Mouse (Mus musculus) neural tube, embryonic 13.5 days (tissue): ENCODE measurements at regions not wholly inside any gene's neighbourhood (a gene's known extent, or its start where the extent isn't known, plus 50 kb on each side); places are given as distances from the start of the nearest gene placed in this dataset.
A peak's percentile ranks its signal among the peaks of the same experiment; 100 is the strongest.

ENCODE experiments used
- ATAC-seq: fragments of 200-750 bp; cut with Nextera tagmentation; 2 replicates; pipeline ENCODE4 v1.8.0; 2017; ENCODE audit warnings: low read depth, mild to moderate bottlenecking, moderate TSS enrichment, moderate library complexity
- H3K27ac ChIP-seq: fragments of 300-500 bp; sonication (generic); replicated peaks from 2 replicates; pipeline ENCODE4 v1.5.1; 2015; ENCODE audit warnings: moderate library complexity, mild to moderate bottlenecking, inconsistent platforms
- H3K27me3 ChIP-seq: fragments of 300-500 bp; sonication (generic); 2 replicates; pipeline ENCODE4 v1.6.1; 2015; ENCODE audit warnings: mild to moderate bottlenecking, inconsistent platforms
- H3K36me3 ChIP-seq: fragments of 300-500 bp; sonication (generic); 2 replicates; pipeline ENCODE4 v1.6.1; 2015; ENCODE audit warnings: mild to moderate bottlenecking, inconsistent platforms
- H3K4me1 ChIP-seq: fragments of 300-500 bp; sonication (generic); replicated peaks from 2 replicates; pipeline ENCODE4 v1.6.1; 2015; ENCODE audit warnings: inconsistent platforms
- H3K4me2 ChIP-seq: fragments of 300-500 bp; sonication (generic); 2 replicates; pipeline ENCODE4 v1.6.1; 2015; ENCODE audit warnings: inconsistent platforms, mild to moderate bottlenecking, moderate library complexity
- H3K4me3 ChIP-seq: fragments of 300-500 bp; sonication (generic); 2 replicates; pipeline ENCODE4 v1.5.1; 2015; ENCODE audit warnings: mild to moderate bottlenecking, inconsistent platforms
- H3K9ac ChIP-seq: fragments of 300-500 bp; sonication (generic); 2 replicates; pipeline ENCODE4 v1.6.1; 2015; ENCODE audit warnings: moderate library complexity, mild to moderate bottlenecking, inconsistent platforms
- H3K9me3 ChIP-seq: fragments of 300-500 bp; sonication (generic); 2 replicates; pipeline ENCODE4 v1.6.1; 2016; ENCODE audit warnings: inconsistent platforms
- WGBS: fragments of 180-500 bp; shearing (Covaris S2); methylation state at CpG from one replicate; pipeline ENCODE4 v1.1.7; 2015; 5-methylcytosine and 5-hydroxymethylcytosine counted together

DNA sequence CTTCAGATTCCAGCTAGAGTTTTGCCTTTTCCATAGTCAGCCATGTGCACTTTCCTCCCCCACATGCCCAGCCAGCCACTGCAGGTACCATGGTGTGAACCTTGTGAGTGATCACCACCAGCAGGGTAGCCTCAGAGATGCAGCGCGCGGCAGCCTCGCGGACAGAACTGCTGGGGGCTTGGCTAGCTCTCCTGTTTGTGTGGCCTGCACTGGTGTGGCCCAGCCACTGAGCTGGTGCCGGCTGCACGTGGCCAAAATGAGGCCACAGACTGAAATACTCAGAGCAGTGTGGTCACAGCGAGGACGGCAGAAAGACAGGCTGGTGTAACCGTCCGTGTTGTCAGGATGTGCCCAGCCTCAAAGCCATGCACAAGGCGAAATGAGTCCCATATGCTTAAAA, 197.4 kb downstream of the Smoc2 start:
- no peaks in the 10 kb centered on the region for H3K9me3 ChIP-seq

DNA sequence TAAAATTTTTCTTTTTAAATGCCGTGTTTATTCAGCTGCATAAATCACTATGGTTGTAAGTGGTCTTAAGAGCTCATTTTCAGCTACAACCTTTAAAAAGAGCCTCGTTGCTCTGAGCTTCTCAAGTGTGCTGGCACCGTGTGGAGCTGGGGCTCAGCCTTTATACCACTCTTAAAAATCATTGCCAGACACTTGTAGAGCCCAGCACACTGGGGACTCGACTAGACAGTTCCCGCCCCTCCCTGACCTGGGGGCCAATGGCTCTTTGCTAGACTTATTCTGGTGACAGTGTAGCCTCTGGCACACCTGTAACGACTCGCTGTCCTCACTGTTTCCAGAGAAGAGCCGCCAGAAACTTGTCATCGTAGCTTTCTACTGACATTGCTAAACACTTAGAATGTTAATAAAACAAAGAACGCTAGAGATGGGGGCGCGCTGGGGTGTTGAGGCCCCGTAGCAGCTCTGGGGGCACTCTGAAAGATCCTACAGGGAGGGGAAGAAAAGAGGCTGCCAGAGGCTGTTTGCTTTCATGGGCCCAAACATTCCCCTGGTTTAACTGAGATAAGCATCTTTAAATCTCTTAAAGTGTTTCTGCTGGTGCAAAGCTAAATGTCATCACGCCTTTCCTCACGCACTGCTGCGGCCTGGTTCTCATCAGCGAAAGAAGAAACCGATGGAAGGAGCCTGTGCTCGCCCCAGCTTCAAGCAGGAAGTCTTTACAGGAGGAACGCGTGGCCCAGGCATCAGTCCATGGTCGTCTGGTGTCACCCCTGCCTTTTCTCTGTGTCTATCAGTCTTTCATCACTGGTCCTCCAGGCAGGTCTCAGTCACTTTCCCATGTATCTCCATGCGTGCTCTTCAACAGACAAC, 196.7 kb downstream of the Smoc2 start:
- no peaks in the 10 kb centered on the region for H3K9me3 ChIP-seq
- no peak overlapping the region for H3K9ac ChIP-seq
- 0 out of 2 replicates have a peak, but pooled peaks cover 5% of the 10 kb centered on the region for H3K4me1 ChIP-seq
- H3K27me3 ChIP-seq = no peaks in the 10 kb centered on the region
- WGBS = 64% methylated on average over 23 of the region's 23 CpGs
- no peaks in the 10 kb centered on the region for H3K36me3 ChIP-seq
- H3K4me2 ChIP-seq = no peak overlapping the region
- no peak for ATAC-seq
- H3K27ac ChIP-seq = no peak overlapping the region
- no peak overlapping the region for H3K4me3 ChIP-seq

More for the DNA sequence above, 197.4 kb downstream of the Smoc2 start:
- Histone ChIP-seq H3K27me3 (no peaks in the 10 kb centered on the region), H3K4me3 (no peak overlapping the region), H3K9ac (no peak overlapping the region), H3K36me3 (no peaks in the 10 kb centered on the region), H3K27ac (no peak overlapping the region), H3K4me1 (0 out of 2 replicates have a peak, but pooled peaks cover 5% of the 10 kb centered on the region), H3K4me2 (no peak overlapping the region)
- no peak for ATAC-seq
- WGBS = 85% methylated on average over 12 of the region's 12 CpGs

DNA sequence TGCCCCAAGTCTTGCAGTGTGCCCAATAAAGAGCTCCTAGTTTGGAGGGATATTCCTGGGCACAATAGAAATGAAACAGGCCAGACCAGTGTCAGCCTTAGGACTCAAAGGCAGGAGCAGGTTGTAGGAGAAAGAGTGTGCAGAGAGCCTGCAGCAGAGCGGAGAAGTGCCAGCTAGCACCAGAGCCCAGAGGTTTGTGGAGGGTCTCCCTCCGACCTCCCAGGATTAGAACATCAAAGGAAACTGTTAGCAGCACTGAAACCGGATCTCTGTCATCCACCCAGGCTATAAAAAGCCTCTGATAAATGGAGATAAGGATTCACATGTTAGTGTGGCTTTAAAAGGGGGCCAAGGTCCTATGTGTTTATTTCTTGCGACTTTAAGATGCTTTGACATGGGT, 196.0 kb downstream of the Smoc2 start:
- 0 out of 2 replicates have a peak, but pooled peaks cover 5% of the 10 kb centered on the region for H3K4me1 ChIP-seq
- no peak overlapping the region for H3K27ac ChIP-seq
- H3K4me3 ChIP-seq = no peak overlapping the region
- no peak overlapping the region for H3K4me2 ChIP-seq
- H3K9me3 ChIP-seq = no peaks in the 10 kb centered on the region
- H3K27me3 ChIP-seq = no peaks in the 10 kb centered on the region
- WGBS = 21% methylated on average over 4 of the region's 4 CpGs
- H3K36me3 ChIP-seq = no peaks in the 10 kb centered on the region
- H3K9ac ChIP-seq = no peak overlapping the region
- ATAC-seq = no peak

DNA sequence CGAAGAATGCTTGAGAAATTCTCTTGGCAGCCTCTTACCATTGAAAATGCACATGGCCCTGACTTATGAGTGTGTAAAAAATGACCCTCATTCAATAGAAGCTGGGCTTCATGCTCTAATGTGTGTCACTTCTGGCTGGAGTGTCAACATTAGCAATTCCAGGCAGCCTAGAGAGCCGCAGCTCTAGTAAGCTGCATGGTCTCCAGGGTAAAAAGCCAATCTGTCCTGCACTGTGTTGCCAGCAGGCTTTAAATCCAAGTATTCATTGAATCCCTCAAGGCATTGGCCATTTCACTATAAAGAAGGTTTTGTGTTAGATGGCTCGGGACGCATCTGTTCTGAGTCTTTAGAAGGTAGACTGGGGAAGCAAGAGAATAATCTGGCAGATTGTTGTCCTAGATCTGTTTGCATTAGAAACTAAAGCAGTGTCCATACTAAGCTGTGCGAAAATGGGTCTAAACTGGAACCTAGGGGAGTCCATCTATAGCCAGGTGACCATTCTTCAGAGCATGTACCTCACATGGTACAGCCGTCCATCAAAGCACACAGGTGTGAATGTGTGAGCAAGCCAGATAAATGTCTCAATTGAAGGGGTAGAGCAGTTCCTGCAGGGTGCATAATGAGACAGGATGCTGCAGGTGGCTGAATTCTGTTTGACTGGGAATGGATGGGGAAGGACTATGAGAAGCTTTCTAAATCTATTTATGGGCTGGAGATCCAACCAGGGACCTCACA, 189.6 kb downstream of the Smoc2 start:
- no peaks in the 10 kb centered on the region for H3K9me3 ChIP-seq
- no peaks in the 10 kb centered on the region for H3K27me3 ChIP-seq
- no peak overlapping the region for H3K9ac ChIP-seq
- H3K4me2 ChIP-seq = no peak overlapping the region
- 33% methylated on average over 6 of the region's 6 CpGs for WGBS
- H3K4me1 ChIP-seq = peaks cover 28% of the 10 kb centered on the region
- peak; percentile 92 for ATAC-seq
- no peaks in the 10 kb centered on the region for H3K36me3 ChIP-seq
- H3K4me3 ChIP-seq = no peak overlapping the region
- peak overlapping the region; percentile 59 for H3K27ac ChIP-seq

DNA sequence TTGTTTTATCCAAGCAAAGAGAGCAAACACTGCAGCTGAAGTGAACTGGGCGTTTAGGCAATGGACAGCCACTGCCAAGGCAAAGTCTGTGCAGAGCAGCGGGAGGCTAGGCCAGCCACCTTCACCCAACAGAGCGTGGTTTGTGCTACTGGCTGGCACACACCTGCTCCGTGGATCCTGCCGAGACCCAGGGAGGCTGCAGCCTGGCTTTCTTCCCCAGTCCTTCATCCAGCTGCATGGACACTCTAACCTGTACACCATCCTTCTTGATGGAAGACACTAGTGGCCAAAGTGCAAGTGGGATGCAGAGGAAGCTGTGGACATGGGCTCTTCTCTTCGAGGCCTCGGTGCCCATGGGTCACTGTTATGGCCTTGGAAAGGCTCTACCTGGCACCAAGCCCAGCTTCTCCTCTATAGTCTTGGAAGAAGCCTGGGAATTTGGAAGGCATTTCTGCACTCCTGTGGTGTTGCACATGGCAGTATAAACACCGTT, 176.0 kb downstream of the Smoc2 start:
- WGBS = 63% methylated on average over 8 of the region's 8 CpGs
- peak; percentile 47; the same call in 1 of the 2 replicates for ATAC-seq

More for the DNA sequence above, 176.0 kb downstream of the Smoc2 start:
- H3K4me3 ChIP-seq = no peak overlapping the region
- no peak overlapping the region for H3K27ac ChIP-seq
- peaks cover 17% of the 10 kb centered on the region for H3K4me1 ChIP-seq
- no peaks in the 10 kb centered on the region for H3K36me3 ChIP-seq
- H3K27me3 ChIP-seq = no peaks in the 10 kb centered on the region
- H3K4me2 ChIP-seq = no peak overlapping the region
- H3K9ac ChIP-seq = no peak overlapping the region
- no peaks in the 10 kb centered on the region for H3K9me3 ChIP-seq
